Mouse (Mus musculus): ENCODE data around the gene Dlgap1.

GRCm38 (mm10) chr17:70486831-70487230, 518.0 kb downstream of the Dlgap1 start:
- TF ChIP-seq CTCF (IDR thresholded peaks at IDR 0.05; ENCODE audit: borderline replicate concordance, insufficient read depth, low read length) (no peak), POLR2A (IDR thresholded peaks at IDR 0.05; ENCODE audit: low read depth, low read length) (no peak)

Measured in embryonic fibroblast, embryonic 13.5 days (primary cell).